Mouse (Mus musculus) intestine, embryonic 16.5 days (tissue): ENCODE measurements around the gene Sema3c. TPM values are rescaled to one million over a fixed set of nuclear protein-coding genes. Genes with fewer than 3 reads are reported as not detected.

Experiments used
- ATAC-seq: fragments of 200-750 bp; cut with Nextera tagmentation; 2 replicates; pipeline ENCODE4 v1.8.0; 2017; ENCODE audit warnings: moderate TSS enrichment, moderate library complexity
- H3K27ac ChIP-seq: fragments of 300-500 bp; sonication (generic); 2 replicates; pipeline ENCODE4 v1.5.1; 2014; ENCODE audit warnings: mild to moderate bottlenecking, low read length
- H3K27me3 ChIP-seq: fragments of 300-500 bp; sonication (generic); replicated peaks from 2 replicates; pipeline ENCODE4 v1.6.1; 2014; ENCODE audit warnings: low read length, control low read depth, mixed read lengths; ENCODE audit not compliant: control insufficient read depth, insufficient read depth
- H3K36me3 ChIP-seq: fragments of 300-500 bp; sonication (generic); 2 replicates; pipeline ENCODE4 v1.6.1; 2014; ENCODE audit warnings: low read length, control low read depth; ENCODE audit not compliant: control insufficient read depth, insufficient read depth
- H3K4me1 ChIP-seq: fragments of 300-500 bp; sonication (generic); 2 replicates; pipeline ENCODE4 v1.6.1; 2014; ENCODE audit warnings: low read length, control low read depth, mixed read lengths; ENCODE audit not compliant: control insufficient read depth, insufficient read depth
- H3K4me2 ChIP-seq: fragments of 300-500 bp; sonication (generic); 2 replicates; pipeline ENCODE4 v1.6.1; 2014; ENCODE audit warnings: low read depth, low read length, control low read depth
- H3K4me3 ChIP-seq: fragments of 300-500 bp; sonication (generic); 2 replicates; pipeline ENCODE4 v1.5.1; 2014; ENCODE audit warnings: mild to moderate bottlenecking, low read length
- H3K9ac ChIP-seq: fragments of 300-500 bp; sonication (generic); 2 replicates; pipeline ENCODE4 v1.6.1; 2014; ENCODE audit warnings: low read depth, low read length
- H3K9me3 ChIP-seq: fragments of 300-500 bp; sonication (generic); 2 replicates; pipeline ENCODE4 v1.6.1; 2016; ENCODE audit warnings: low read length, control low read depth; ENCODE audit not compliant: control insufficient read depth
- WGBS: fragments of 180-500 bp; shearing (Covaris S2); extraction: QIAGEN DNeasy Blood & Tissue Kit; methylation state at CpG from one replicate; pipeline ENCODE4 v1.1.7; 2014; 5-methylcytosine and 5-hydroxymethylcytosine counted together
- polyA plus RNA-seq: library from polyadenylated mRNA; unstranded; fragments of >200 nt; fragmentation: Nextera tagmentation; extraction: Ambion mirVana; gene quantifications from 2 replicates; pipeline ENCODE4 v1.2.1, GENCODE M21; 2015

The Sema3c gene
- polyA plus RNA-seq, 1 experiment from 2014 or later: 28.7 TPM

DNA sequence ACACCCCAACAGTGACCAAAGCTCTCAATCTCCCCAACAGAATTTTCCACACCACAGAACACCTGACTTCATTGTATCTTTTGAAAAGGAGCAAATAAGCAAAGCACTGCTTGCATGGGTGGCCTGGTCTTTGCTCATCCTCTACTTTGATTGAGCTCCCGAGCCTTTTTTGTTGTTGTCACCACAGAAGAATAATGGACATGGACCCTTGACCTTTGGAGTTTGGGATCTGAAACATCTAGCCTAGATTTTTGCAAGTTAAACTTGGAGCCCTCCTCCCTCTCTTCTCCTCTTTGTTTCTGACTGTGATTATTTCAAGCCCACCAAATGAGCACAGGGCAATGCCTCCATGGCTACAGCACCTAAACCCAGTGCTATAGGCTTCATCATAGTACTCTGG lies 54.5 kb downstream of the Sema3c start:
- H3K9ac ChIP-seq: no peak overlapping the region
- WGBS: 45% methylated on average over 1 of the region's 1 CpGs
- H3K4me1 ChIP-seq: no peaks in the 10 kb centered on the region
- no peak overlapping the region for H3K4me2 ChIP-seq
- no peaks in the 10 kb centered on the region for H3K27me3 ChIP-seq
- no peak overlapping the region for H3K4me3 ChIP-seq
- no peak for ATAC-seq
- no peak overlapping the region for H3K27ac ChIP-seq
- no peaks in the 10 kb centered on the region for H3K36me3 ChIP-seq
- H3K9me3 ChIP-seq: no peaks in the 10 kb centered on the region

DNA sequence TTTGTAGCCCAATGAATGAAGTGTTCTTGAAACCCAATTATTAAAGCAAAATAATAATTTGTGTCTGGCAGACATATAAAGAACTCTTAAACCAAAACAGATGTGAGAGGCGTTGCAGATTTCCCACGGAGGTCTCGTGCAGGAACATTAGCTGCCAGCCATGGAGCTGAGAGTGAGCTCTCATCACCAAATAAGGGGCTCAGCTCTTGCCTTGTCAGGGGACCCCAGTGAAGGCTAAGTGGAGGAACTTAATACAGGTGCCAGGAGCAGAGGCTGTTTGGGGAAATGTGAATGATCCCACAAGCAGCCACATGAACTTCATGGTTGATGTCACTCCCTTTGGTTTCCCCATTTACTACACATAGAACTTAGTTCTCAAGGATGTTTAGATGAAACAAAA lies 55.5 kb downstream of the Sema3c start:
- 63% methylated on average over 3 of the region's 3 CpGs for WGBS
- no peaks in the 10 kb centered on the region for H3K4me1 ChIP-seq

GRCm38 (mm10) chr5:17639519-17639918 lies 65.4 kb downstream of the Sema3c start:
- H3K36me3 ChIP-seq: no peaks in the 10 kb centered on the region
- H3K4me1 ChIP-seq: peaks cover 4% of the 10 kb centered on the region; the same call in 1 of the 2 replicates
- no peak overlapping the region for H3K4me3 ChIP-seq
- no peak for ATAC-seq
- no peak overlapping the region for H3K4me2 ChIP-seq
- no peak overlapping the region for H3K27ac ChIP-seq
- no peaks in the 10 kb centered on the region for H3K9me3 ChIP-seq
- WGBS: 85% methylated on average over 3 of the region's 3 CpGs
- H3K27me3 ChIP-seq: no peaks in the 10 kb centered on the region
- H3K9ac ChIP-seq: no peak overlapping the region

More for the DNA sequence above, 55.5 kb downstream of the Sema3c start:
- no peak overlapping the region for H3K4me3 ChIP-seq
- H3K9me3 ChIP-seq: no peaks in the 10 kb centered on the region
- H3K27me3 ChIP-seq: no peaks in the 10 kb centered on the region
- no peak overlapping the region for H3K9ac ChIP-seq
- no peak overlapping the region for H3K27ac ChIP-seq
- no peak for ATAC-seq
- no peaks in the 10 kb centered on the region for H3K36me3 ChIP-seq
- no peak overlapping the region for H3K4me2 ChIP-seq

DNA sequence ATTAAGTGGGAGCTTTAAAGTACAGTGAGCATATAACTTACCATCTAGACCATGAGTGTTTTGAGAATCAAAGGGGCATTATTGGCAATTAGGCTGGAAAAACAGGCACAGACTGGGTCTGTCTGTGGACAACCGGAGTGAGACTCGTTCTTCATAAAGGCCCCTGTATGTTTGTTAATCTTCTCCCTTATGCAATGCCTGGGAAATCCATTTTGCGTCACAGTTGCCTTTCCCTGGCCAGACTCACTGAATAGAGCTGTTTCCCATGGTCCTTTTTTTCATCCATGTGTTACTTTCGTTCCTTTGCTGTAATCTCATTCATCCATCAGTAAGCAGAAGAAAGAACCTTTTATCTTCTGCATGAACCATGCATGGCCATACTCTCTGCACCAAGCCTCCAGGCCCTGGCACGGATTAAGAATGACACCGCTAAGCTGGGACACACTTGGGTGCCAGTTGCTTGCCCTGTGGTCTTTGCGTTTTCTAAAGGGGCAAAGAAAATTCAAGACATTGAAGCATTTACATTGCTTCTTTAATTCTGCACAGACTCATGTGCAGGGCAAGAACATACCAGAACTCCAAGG lies 73.7 kb downstream of the Sema3c start:
- H3K27ac ChIP-seq: peak overlapping the region; percentile 53
- no peak overlapping the region for H3K9ac ChIP-seq
- no peak for ATAC-seq
- no peak overlapping the region for H3K4me3 ChIP-seq
- H3K9me3 ChIP-seq: no peaks in the 10 kb centered on the region
- 53% methylated on average over 7 of the region's 7 CpGs for WGBS
- H3K36me3 ChIP-seq: no peaks in the 10 kb centered on the region
- no peaks in the 10 kb centered on the region for H3K27me3 ChIP-seq
- H3K4me2 ChIP-seq: 0 out of 2 replicates have a peak overlapping the region, but pooled peaks have one; percentile 14
- H3K4me1 ChIP-seq: peaks cover 16% of the 10 kb centered on the region

DNA sequence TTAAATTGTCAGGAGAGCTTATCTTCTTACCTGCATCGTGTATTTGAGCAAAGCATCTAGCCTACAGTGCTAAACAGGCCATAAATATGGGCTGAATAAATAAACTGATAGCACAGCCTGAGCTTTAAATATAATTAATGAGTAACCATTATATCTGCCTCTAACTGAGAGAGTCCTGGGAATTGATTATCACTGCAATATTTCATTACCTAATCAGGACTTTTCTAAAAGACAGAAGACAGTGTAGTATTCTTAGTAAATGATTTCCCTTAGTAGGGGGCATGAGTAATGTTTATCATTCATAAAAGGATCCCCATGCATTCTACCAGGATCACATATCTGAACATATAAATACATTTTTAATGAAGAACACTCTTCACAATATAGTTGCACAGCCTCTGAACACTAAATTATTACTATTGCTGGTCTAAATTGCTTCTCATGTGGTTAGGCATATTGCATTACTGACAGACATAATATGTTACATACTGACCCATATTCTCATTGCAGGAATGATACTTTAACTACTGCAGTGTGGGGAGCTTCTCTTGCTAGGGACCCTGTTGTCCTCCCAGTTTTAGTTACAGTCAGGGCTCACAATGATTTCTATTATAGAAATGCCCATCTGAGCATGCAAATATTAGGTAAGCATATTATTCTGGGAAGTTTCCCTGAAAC lies 74.9 kb downstream of the Sema3c start:
- WGBS: 8% methylated on average over 1 of the region's 1 CpGs
- ATAC-seq: peak; percentile 97

DNA sequence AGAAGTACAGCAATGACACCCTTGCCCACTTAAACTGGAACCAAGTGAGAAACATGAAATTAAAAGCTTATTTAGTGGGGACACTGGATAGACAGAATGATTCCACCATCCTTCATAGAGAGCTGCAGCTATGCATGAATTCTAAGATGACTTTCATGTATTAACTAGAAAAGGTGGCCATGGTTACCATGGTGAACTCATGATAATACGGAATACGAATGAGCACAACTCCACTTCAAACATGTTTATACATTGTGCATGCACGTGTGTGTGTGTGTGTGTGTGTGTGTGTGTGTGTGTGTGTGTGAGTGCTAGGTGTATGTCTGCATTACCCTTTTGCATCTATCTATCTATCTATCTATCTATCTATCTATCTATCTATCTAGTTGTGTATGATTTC lies 87.1 kb downstream of the Sema3c start:
- no peak overlapping the region for H3K27ac ChIP-seq
- H3K36me3 ChIP-seq: no peaks in the 10 kb centered on the region
- H3K4me2 ChIP-seq: no peak overlapping the region
- H3K9ac ChIP-seq: no peak overlapping the region
- no peaks in the 10 kb centered on the region for H3K27me3 ChIP-seq
- no peaks in the 10 kb centered on the region for H3K4me1 ChIP-seq
- no peaks in the 10 kb centered on the region for H3K9me3 ChIP-seq
- H3K4me3 ChIP-seq: no peak overlapping the region
- WGBS: 67% methylated on average over 3 of the region's 3 CpGs
- no peak for ATAC-seq

More for the DNA sequence above, 74.9 kb downstream of the Sema3c start:
- Histone ChIP-seq H3K4me3 (no peak overlapping the region), H3K4me1 (peaks cover 16% of the 10 kb centered on the region), H3K36me3 (no peaks in the 10 kb centered on the region), H3K27me3 (no peaks in the 10 kb centered on the region), H3K9me3 (no peaks in the 10 kb centered on the region), H3K4me2 (no peak overlapping the region), H3K9ac (no peak overlapping the region), H3K27ac (peak overlapping the region; percentile 53; the same call in 1 of the 2 replicates)

GRCm38 (mm10) chr5:17671356-17671755 lies 97.3 kb downstream of the Sema3c start:
- Histone ChIP-seq H3K9me3 (no peaks in the 10 kb centered on the region), H3K9ac (no peak overlapping the region)

DNA sequence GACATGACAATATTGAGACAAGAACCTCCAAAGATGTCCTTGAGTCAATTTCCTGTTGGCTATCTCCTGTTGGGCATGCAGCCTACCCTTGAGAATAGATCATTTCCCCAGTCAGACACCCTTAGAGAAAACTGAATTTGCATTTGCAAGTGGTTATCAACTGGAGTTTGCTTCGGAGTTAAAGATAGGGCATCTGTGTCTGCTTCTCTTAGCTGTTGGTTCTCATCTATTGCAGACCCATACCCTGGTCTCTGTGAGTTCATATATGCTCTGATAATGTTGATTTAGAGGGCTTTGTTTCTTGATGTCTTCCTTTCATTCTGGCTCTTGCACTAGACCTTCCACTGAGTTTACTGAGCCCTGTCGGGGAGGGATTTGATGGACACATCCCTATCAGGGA lies 106.8 kb downstream of the Sema3c start:
- Histone ChIP-seq H3K9me3 (no peaks in the 10 kb centered on the region), H3K36me3 (no peaks in the 10 kb centered on the region), H3K4me1 (no peaks in the 10 kb centered on the region), H3K27me3 (no peaks in the 10 kb centered on the region), H3K4me3 (no peak overlapping the region), H3K27ac (no peak overlapping the region), H3K4me2 (no peak overlapping the region), H3K9ac (no peak overlapping the region)
- WGBS: 97% methylated on average over 2 of the region's 2 CpGs
- no peak for ATAC-seq

More at GRCm38 (mm10) chr5:17671356-17671755, 97.3 kb downstream of the Sema3c start:
- no peak for ATAC-seq
- Histone ChIP-seq H3K27me3 (no peaks in the 10 kb centered on the region), H3K4me2 (no peak overlapping the region), H3K27ac (no peak overlapping the region), H3K36me3 (0 out of 2 replicates have a peak, but pooled peaks cover 3% of the 10 kb centered on the region), H3K4me1 (no peaks in the 10 kb centered on the region), H3K4me3 (no peak overlapping the region)

- ATAC-seq: peak; percentile 50
- H3K4me2 ChIP-seq: no peak overlapping the region
- H3K4me3 ChIP-seq: no peak overlapping the region
- H3K9me3 ChIP-seq: no peaks in the 10 kb centered on the region
- WGBS: 53% methylated on average over 2 of the region's 2 CpGs
- no peak overlapping the region for H3K27ac ChIP-seq
- H3K4me1 ChIP-seq: no peaks in the 10 kb centered on the region
- no peaks in the 10 kb centered on the region for H3K27me3 ChIP-seq
- no peak overlapping the region for H3K9ac ChIP-seq
- no peaks in the 10 kb centered on the region for H3K36me3 ChIP-seq
Observed at GRCm38 (mm10) chr5:17689121-17689520, 115.0 kb downstream of the Sema3c start.
